Mouse (Mus musculus) thymus, adult 2 months (tissue): ENCODE results near the gene Kars.

Experiments used
- CTCF ChIP-seq: fragments of 200-500 bp; IDR thresholded peaks from 2 replicates; pipeline ENCODE4 v1.5.1; 2012; ENCODE audit warnings: mild to moderate bottlenecking, control low read depth, low read length, moderate library complexity, borderline replicate concordance; ENCODE audit not compliant: control insufficient read depth, poor library complexity, insufficient read depth; ENCODE audit errors: extremely low read depth
- POLR2A ChIP-seq: fragments of 200-500 bp; IDR thresholded peaks from 2 replicates; pipeline ENCODE4 v1.6.1; 2012; ENCODE audit warnings: mild to moderate bottlenecking, low read length, control low read depth, moderate library complexity; ENCODE audit not compliant: control insufficient read depth, poor library complexity, insufficient read depth; ENCODE audit errors: extremely low read depth

- TF ChIP-seq CTCF (no peak), POLR2A (no peak)
Observed at GRCm38 (mm10) chr8:111968991-111969390, 42.1 kb downstream of the Kars start.
